Mouse (Mus musculus): Measurements from ENCODE around the gene Fam228a.
"Not testable (repeated sequence)": the region's sequence is repeated elsewhere in the genome, so short reads cannot be mapped to it uniquely, and the experiment has no call there.

Gene Fam228a

DNA sequence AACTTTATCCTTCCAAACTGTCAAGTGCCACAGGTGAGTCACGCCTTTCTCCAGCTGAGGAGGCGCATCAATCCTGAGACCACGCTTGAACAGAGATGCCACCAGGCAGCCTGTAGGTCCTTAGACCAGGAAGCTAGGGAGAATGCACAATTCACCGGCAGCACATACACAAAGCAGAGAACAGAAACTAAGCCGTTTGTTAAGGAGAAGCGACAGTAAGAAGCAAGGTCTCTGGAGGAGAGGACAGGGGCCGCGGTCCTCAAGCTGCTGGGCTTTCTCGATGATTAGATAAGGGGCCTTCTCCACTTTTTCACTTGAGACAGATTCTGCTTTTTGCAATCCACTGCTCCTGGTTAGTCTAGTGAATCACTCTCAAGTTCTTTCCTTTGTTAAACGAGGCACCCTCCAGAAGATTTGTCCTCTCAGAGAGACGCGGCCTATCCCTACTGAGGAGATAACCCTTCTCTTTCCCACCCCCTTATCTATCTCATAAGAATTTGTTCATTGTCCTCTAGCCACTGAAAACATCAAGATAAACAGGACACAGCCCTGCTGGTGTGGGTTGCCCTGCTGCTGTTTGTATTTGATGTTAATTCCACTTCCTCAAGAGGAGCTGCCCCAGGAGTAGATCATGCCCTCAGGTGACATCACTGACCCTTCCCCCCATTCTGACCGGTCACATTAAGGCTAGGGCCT, 19.0 kb downstream of the Fam228a start:
- DNase-seq (ENCODE audit: low read depth, low spot score) = no peak

- peak; percentile 81 for DNase-seq (ENCODE audit: low read depth, low spot score)
Measured at GRCm38 (mm10) chr12:4717417-4717816, 20.8 kb downstream of the Fam228a start.

DNA sequence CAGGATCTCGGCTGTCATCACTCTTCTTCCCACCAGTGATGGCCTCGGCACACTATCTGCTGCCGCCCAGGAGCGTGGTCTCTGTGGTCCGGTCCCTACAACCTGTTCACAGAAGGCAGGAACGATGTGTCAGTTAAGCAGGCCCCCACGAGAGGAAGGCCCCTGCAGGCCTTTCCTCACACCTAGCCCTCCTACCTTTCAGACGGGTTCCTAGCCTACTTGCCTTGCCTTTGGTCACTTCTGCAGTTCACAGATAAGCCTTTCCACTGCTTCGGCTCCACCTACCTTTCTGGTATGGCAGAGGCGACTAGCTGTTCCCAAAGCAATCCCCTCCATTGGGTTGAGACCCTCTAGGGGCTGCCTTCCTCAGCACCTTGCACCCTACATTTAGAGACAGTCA, 22.6 kb downstream of the Fam228a start:
- no peak for DNase-seq (ENCODE audit: low read depth, low spot score)

GRCm38 (mm10) chr12:4713361-4713760, 24.9 kb downstream of the Fam228a start:
- DNase-seq (ENCODE audit: low read depth, low spot score) = no peak

DNA sequence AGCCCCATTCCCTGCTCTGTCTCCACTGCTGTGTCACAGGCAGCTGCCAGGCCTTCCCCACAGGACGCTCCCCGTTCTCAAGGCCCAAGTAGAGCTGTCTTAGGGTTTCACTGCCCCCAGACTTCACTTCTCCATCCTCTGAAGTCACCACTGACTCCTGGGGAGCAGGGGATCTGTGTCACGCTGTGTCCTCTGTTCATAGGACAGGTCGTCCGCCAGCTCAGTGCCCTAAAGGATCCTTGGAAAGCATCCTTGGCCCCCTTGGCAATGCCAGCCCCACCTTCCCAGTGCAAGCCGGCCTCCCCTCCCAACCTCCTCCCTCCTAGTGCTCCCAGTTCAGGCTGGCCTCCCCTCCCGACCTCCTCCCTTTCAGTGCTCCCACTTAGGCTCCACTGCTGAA, 28.3 kb downstream of the Fam228a start:
- DNase-seq (ENCODE audit: low read depth, low spot score) = no peak

GRCm38 (mm10) chr12:4708881-4709604, 29.2 kb downstream of the Fam228a start:
- no peak for DNase-seq (ENCODE audit: low read depth, low spot score)

- DNase-seq (ENCODE audit: low read depth, low spot score) = no peak
Measured at GRCm38 (mm10) chr12:4708296-4708695, 29.9 kb downstream of the Fam228a start.

- no peak for DNase-seq (ENCODE audit: low read depth, low spot score)
Measured at GRCm38 (mm10) chr12:4707488-4708017, 30.7 kb downstream of the Fam228a start.

DNA sequence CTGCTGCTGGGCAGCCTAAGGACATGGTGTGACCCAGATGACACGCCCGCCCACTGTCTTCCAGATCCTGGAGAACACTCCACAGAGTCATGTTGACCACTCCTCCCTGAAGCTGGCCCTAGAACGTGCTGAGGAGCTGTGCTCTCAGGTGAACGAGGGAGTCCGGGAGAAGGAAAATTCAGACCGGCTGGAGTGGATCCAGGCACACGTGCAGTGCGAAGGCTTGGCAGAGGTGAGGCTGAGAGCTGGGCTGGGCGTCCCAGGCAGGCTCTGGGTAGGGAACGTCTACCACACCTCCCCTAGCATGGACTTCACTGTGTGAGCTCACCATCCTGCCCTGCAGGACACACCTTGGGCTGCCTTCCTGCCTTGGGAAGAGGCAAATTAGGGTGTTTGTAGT, 31.3 kb downstream of the Fam228a start:
- no peak for DNase-seq (ENCODE audit: low read depth, low spot score)

GRCm38 (mm10) chr12:4706175-4706574, 32.1 kb downstream of the Fam228a start:
- no peak for DNase-seq (ENCODE audit: low read depth, low spot score)

- not testable (repeated sequence) for DNase-seq (ENCODE audit: low read depth, low spot score)
Measured at GRCm38 (mm10) chr12:4705626-4706025, 32.6 kb downstream of the Fam228a start.

DNA sequence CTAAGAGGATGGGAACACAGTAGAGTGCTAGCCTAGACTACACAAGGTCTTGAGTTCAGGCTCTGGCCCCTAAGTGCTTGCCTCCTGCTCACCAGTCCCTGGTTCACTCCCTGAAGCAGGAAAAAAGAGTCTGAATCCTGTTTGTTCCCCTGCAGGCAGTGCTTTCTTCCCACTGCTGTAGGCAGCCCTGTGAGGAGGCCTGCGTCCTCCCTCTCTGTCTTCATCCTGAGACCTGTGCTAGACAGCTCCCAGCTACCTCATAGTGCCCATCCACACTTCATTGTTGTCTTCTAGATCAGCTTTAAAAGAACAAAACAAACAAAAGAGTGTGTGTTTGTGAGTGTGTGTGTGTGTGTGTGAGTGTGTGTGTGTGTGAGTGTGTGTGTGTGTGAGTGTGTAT, 43.7 kb downstream of the Fam228a start:
- no peak for DNase-seq (ENCODE audit: low read depth, low spot score)

- no peak for DNase-seq (ENCODE audit: low read depth, low spot score)
Measured at GRCm38 (mm10) chr12:4691193-4691592, 47.0 kb downstream of the Fam228a start.

DNA sequence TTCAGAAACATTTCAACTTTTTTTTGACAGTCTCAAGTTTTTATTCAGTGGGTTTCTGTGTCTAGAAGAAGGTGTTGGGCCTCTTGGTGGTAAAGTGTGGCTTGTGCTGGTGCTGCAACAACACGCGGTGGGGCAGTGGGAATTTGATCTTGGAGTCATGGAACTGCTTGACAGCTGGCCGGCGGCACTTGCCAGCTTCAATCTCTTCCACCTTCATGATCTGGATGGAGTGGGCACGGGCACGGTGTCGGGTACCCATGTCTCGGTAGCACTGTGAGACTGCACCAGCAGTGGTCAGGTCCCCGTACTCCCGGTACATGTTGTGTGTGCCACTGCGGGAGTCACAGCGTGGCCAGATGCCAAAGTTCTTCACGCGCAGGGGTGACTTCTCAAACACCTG, 48.9 kb downstream of the Fam228a start:
- no peak for DNase-seq (ENCODE audit: low read depth, low spot score)

GRCm38 (mm10) chr12:4688386-4688785, 49.8 kb downstream of the Fam228a start:
- DNase-seq (ENCODE audit: low read depth, low spot score) = no peak

GRCm38 (mm10) chr12:4685441-4685840, 52.8 kb downstream of the Fam228a start:
- DNase-seq (ENCODE audit: low read depth, low spot score) = no peak

GRCm38 (mm10) chr12:4679971-4680370, 58.3 kb downstream of the Fam228a start:
- no peak for DNase-seq (ENCODE audit: low read depth, low spot score)

GRCm38 (mm10) chr12:4676336-4676735, 61.9 kb downstream of the Fam228a start:
- DNase-seq (ENCODE audit: low read depth, low spot score) = no peak

DNA sequence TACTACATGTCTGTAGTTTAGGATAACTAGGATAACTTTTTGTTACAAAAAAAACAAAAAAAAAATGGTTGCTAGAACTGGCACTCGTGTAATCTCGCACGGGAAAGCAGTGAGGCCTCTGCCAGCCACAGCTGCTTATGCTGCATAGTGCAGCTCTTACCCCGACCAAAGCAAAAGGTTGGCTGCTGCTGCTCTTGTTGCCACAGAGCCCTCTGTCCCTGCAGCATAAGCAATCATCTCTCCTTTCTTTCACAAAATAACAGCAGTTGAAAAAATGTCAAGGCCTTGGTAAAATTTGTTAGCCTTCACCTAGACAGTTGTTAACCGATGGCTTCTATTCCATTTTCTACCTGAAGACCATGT, 72.6 kb downstream of the Fam228a start:
- DNase-seq (ENCODE audit: low read depth, low spot score) = no peak

- no peak for DNase-seq (ENCODE audit: low read depth, low spot score)
Measured at GRCm38 (mm10) chr12:4664929-4665674, 73.1 kb downstream of the Fam228a start.
